Mouse (Mus musculus) CD4-positive, CD25-positive, alpha-beta regulatory T cell (primary cell): ENCODE data around the gene Nrcam. TPM values are rescaled to one million over a fixed set of nuclear protein-coding genes. Genes with fewer than 3 reads are reported as not detected.

Experiments
- polyA plus RNA-seq: library from polyadenylated mRNA; unstranded; fragments of 100-300 nt; shearing (Covaris generic); gene quantifications from one replicate; pipeline ENCODE4 v1.2.1, GENCODE M21; 2017

Nrcam gene
- 0.26 TPM for polyA plus RNA-seq

DNA sequence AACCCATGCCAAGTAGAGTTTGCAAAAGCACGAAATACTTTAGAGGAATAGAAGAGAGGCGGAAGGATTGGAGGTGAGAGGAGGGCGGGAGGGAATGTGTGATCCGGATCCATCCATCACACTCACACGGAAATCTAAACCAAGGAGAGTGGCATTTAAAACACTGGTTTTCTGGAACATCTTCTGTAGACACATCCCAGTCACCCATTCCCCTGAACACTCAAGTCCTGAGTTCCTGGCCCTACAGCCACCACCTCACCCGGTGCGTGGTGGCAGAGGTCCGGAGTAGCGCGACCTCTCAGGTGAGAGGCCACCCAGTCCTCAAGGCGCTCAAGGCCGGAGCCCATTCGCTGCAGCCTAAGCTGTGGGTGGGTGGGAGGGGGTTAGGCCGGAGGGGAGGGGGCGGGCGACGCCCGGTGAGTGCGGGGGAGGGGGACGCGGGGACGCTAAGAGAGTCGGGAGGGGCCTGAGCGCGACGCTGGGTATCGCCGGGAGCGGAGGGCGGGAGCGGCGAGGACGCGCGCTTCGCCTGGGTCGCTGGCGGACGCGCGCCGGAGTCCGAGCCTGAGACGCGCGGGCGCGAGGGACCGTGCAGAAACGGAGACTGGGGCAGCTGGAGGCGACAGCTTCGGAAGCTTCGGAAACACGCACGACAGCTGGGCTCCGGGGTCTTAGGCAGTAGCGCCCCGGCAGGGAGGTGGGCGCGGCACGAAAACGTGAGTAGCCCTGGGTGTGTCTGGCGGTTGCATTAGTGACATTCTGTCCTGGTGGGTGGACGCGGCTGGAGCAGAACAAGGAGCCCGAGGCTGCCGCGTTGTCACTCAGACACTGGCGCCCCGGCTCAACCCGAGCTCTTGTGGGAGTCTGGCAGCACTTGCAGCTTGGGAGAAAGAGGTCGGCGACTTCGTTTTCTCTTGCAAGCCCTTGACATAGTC, at the start of gene Nrcam:
TSS of gene Nrcam (plus strand) at position 505 of the 935 bp plus-strand sequence.

Other genes starting within 250 kb of the Nrcam start
- gene Dnajb9, start 118.6 kb upstream of the Nrcam start, polyA plus RNA-seq: 12.9 TPM
- gene Pnpla8, start 107.5 kb upstream of the Nrcam start, polyA plus RNA-seq: 42.4 TPM